Mouse (Mus musculus) heart, postnatal 4 days (tissue): Measurements from ENCODE around the gene Spdya. TPM values are rescaled to one million over a fixed set of nuclear protein-coding genes. Genes with fewer than 3 reads are reported as not detected.
A peak's percentile ranks its signal among the peaks of the same experiment; 100 is the strongest.
"Not testable (repeated sequence)": the region's sequence is repeated elsewhere in the genome, so short reads cannot be mapped to it uniquely, and the experiment has no call there.

Experiments
- DNase-seq: peaks from one replicate; pipeline ENCODE4 v3.0.0; 2021
- total RNA-seq, 2 experiments: library from RNA; stranded (reverse); gene quantifications; 2 replicates each; pipeline ENCODE4 v1.2.3; 2021

Gene Spdya
- under 1 TPM; 0.24 to 0.32 TPM for total RNA-seq

DNA sequence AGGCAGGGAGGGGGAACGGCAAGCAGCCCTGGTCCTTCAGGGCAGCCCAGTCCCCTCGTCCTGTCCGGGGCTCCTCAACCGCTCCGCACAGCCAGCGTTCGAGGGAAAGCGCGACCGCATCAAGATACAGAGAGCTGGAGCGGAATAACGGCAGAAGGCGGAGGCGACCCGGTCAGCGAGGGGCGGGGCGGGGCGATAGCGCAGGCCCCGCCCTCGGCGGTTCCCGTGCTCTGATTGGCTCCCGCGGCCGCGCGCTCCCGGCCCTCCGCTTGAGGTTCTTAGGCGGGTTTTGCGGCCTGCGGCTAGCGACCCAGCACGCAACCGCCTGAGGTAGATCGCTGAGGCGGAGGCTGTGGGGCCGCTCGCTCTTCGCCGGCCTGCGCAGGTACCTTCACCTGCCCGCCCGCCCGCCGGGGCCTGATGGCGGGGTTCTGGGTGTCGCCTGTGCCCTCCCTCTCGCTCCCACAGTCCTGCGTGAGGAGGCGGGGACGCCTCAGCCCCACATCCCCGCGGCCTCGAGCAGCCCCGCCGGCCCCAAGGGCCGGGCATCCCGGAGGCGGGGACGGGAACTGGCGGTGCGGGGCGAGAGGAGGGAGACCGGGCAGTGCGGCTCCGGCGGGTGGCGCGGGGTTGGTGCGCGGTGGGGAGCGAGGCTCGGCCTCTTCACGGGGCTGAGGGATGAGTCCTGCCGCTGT, at the start of gene Spdya:
Gene Spdya, plus strand, starts transcription at position 305 of the 695 bp plus-strand sequence.
- peak; percentile 84 for DNase-seq

DNA sequence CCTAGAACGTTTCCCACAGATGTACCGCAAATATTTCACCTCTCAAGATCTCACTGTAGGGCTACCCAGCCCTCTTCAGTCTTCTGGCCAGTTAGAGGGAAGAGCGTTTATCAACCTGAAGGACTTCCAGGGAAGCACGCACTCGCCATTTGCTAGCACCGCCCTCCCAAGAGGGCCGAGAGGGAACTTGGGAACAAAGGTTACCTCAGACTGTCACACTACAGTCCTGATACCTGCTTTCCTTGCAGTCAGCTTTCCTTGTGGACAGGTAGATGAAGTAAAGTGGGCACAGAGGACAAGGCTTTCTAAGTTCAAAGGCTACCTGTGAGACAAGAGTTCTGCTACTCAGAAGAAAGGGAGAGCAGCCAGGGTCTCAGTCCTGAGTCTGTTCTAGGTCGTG, 45.0 kb upstream of the Spdya start:
- no peak for DNase-seq

DNA sequence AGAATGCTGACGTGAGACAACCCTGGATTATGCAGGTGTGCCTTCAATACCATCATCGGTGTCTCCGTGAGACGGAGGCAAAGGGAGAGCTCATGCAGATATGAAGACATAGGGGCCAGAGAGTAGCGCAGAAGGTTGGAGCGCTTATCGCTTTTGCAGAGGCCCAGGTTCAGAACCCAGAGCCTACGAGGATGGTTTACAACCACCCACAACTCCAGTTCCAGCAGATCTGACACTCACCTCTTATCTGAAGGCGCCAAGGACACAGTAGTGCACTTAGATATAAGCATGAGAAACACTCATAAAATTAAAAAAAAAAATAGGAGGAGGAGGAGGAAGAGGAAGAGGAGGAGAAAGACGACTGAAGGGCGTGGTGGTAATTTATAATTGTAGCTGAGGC, 41.6 kb upstream of the Spdya start:
- no peak for DNase-seq

- DNase-seq = no peak
These were observed 25.6 kb upstream of the Spdya start for GRCm38 (mm10) chr17:71526302-71526708.

DNA sequence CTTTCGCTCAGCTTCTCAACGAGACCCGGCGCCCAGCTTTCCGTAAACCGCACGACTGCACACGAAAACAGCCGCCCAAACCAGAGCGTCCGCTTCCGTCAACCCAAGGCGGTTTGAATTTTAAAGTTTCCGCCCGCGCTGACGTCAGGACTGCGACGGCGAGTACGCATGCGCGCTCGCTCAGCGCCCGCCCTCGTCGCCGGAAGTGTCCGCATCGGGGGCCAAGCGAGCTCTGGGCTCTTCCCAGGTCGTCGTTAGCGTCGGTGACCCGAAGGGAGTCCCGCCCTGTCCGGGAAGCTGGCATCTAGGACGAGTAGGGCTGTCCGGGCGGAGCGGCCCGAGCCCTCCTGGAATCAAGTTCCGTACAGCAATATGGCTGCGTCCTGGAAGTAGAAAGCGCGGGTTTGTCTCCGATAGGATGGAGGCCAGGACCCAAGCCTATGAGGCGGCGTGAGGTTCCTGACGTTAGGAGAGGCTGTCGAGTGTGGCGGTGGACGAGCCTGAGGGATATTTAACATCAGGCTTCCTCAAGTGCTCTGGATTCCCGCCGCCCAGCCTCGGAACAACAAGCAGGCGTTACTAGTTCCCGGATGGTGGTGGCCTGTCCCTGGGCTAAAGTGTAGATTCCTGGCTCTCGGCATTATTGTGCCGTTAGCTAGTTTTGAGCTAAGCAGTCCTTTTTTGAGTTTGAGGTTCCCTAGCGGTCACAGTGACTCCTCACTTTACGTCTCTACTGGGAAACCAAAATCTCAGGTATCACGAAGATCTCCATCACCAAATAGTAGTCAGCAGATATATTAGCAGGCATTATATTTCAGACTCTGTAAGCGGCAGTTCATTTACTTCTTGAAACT, 24.9 kb upstream of the Spdya start, which contains the start of gene Ndc80:
Gene Ndc80, minus strand, starts transcription at position 147 of the 854 bp plus-strand sequence.
- DNase-seq = peak; percentile 94

DNA sequence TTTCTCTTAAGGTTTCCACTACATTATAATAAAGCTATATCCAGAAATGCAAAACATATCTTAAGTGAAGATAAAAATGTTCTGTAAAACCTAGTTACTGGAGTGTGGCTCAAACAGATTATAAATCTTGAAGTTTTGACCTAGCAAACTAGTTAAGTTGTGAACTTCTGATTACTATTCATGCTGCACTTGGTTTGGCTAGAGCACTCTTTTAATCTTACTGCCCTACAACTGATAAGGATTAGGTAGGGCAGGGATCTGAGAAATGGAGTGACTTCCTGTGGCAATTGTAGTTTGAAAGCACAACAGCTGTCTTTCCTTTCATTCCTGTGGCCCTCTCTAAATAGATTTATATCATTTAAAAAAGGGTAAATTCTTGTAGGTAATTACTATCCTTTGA, 23.8 kb upstream of the Spdya start:
- no peak for DNase-seq

GRCm38 (mm10) chr17:71535595-71535994, 16.3 kb upstream of the Spdya start:
- DNase-seq = not testable (repeated sequence)

- no peak for DNase-seq
These were observed 14.7 kb upstream of the Spdya start for GRCm38 (mm10) chr17:71537164-71537563.

GRCm38 (mm10) chr17:71548586-71548985, 3.3 kb upstream of the Spdya start:
- no peak for DNase-seq

DNA sequence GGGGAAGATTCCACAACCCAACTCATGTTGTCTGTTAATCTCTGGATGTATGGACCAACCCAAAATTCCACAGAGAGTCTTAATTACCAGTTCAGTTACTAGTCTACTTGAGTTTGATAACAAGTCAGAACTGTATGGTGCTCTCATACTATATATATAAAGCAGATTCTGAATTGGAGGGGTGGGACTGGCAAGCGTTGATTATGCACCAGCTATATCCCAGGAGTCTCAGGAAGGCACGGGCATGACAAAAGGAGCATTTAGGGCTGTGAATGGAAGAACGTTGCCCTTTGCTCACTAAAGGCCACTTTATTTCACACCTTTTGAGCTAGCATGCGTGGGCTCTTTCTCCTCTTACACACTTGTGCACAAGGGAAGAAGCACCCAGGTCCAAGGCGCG, 511 bp upstream of the Spdya start:
- DNase-seq = no peak

DNA sequence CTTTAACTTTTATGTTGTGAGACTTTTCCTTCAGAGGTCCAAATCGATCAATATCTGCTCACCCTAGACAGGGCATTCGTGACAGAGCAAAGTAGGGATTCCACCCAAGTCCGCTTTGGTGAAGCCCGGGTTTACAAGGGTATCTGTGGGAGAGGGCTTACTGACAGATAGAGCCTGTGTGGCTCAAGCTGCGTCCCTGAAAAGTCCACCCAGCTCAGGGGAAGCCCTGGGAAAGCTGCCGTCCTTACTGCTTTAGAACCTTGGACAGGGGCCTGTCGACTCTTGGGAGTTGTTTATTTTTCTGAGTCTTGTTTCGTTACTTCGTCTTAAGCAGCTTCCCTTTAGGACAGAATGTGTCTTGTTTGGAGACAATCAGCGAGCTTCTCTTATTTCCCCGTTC, 1.0 kb downstream of the Spdya start:
- DNase-seq = peak; percentile 15

GRCm38 (mm10) chr17:71561631-71562030, 9.8 kb downstream of the Spdya start:
- DNase-seq = peak; percentile 33

GRCm38 (mm10) chr17:71579176-71579705, 27.4 kb downstream of the Spdya start:
- DNase-seq = no peak

- no peak for DNase-seq
These were observed 46.2 kb downstream of the Spdya start for GRCm38 (mm10) chr17:71597881-71598658.

DNA sequence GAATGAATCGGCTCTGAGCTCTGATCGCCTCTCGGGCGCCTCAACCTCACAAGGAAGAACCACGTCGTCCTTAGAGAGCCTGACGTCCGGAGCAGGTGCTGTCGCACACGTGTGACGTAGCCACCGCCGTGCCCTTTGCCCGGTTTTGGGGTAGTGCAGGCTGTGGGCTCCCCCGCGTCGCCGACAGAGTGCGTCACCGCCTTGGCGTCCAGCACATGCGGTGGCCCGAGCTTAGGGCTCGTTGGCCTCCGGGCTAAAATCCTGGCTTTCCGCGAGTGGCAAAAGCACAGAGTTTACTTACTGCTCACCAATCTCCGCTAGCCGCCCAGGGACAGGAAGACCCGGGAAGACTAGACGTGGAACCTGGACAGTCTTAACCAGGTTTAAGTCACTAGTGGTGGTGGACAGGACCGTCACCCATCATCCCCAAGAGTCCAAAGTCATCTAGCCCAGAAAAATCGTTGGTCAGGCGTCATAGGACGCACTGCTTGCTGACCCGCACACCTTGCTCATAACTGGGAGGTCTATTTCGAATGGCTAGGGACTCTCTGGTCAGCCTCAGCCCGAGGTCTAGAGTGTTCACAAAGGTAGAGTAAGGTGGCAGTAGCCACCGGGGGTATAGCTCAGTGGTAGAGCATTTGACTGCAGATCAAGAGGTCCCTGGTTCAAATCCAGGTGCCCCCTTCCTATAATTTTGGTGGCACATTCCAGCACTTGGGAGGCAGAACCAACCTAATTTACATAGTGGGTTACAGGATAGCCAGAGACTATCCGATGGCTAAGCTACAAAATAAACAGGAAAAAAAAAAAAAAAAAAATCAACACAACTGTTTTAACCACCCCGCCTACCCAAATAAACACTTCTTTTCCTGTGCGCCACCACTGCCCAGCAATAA, 47.0 kb downstream of the Spdya start:
- peak; percentile 86 for DNase-seq

- DNase-seq = peak; percentile 97
These were observed 63.9 kb downstream of the Spdya start, which contains the start of gene Wdr43 for GRCm38 (mm10) chr17:71615638-71616318. Gene Wdr43, plus strand, starts transcription at chr17:71615895.

GRCm38 (mm10) chr17:71616319-71617032, 64.6 kb downstream of the Spdya start:
- DNase-seq = peak; percentile 22

DNA sequence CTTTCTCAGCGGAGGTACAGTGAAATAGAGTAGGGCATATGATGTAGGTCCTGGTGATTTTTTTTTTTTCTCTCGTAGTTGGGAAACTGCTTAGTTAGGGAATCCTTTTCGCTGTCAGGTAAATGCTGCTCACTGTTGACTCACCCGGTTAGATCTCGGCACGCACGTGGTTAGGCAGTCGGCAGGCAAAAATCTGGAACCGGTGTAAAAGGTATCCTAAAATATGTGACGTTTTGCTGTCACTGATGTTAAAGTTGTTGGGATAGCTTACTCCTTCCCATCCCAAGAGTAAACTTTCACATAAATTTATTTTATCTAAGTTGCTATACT, 65.1 kb downstream of the Spdya start:
- DNase-seq = no peak

DNA sequence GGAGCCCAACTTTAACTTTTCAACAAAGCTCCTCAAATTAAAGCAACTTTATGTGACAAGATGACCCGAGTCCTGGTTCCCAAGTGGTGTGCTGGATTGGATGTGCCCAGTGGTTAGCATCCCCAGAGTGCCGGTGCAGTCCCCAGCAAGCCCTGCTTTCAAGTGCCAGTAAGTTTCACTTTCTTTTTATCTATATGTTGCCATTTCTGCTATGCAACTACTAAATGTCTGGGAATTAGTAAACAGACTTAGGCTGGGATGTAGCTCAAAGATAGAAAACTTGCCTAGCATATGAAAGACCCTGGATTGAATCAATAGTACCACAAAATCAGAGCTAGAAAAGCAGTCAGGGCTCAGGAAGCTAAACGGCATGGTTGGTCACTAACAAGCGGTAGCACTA, 66.1 kb downstream of the Spdya start:
- no peak for DNase-seq

DNA sequence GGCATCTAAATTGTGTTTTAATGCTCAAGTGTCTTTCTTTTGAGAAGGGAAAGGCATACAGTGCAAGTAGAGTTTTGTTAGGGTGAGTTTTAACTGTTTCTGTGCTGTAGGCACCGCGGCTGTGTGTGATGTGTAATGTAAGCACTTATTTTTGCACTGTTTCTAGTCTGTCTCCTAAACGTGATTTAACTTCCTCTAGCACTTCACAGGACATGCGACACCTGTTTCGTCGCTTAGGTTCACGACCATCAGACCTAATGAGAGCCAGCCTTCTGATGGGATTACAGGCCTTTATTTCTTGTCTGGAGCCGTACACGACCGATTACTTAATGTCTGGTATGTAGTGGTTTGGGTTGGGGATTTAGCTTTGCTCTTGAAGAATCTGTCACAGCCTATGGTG, 79.9 kb downstream of the Spdya start:
- no peak for DNase-seq
